Comparison of ENCODE assay signal across 9 mouse cellular contexts in genomic region chr2:179799906-179800532, GRCm38 (mm10).
A peak's percentile ranks its signal among the peaks of the same experiment; 100 is the strongest.
DNase-seq lines count a peak whose midpoint lies in the region; ATAC-seq and TF ChIP-seq lines count a peak whose summit lies in the region.
"Had no signal": no experiment of that assay in that cellular context is flagged by ENCODE, and none has a peak within 500 bp of the region (broad histone marks: within the 10 kb centered on the region; RNA-seq: fewer than 3 reads in every experiment).

No protein-coding gene starts in this region.

- 61% methylated on average over 19 of the region's 19 CpGs for whole genome bisulfite sequencing in hindbrain, embryonic 14.5 days
- 88% methylated on average over 19 of the region's 19 CpGs for WGBS in hindbrain, embryonic 12.5 days
- WGBS in forebrain, embryonic 14.5 days = 40% methylated on average over 19 of the region's 19 CpGs
- 66% methylated on average over 19 of the region's 19 CpGs for WGBS in neural tube, embryonic 15.5 days
- 84% methylated on average over 19 of the region's 19 CpGs for WGBS in intestine, embryonic 15.5 days

- no peaks in the 10 kb centered on the region for H3K27me3 ChIP-seq in hindbrain, embryonic 14.5 days (ENCODE audit: control insufficient read depth, insufficient read depth, low read length)
- peaks cover 5% of the 10 kb centered on the region for H3K27me3 ChIP-seq in hindbrain, embryonic 12.5 days
- H3K27me3 ChIP-seq in forebrain, embryonic 14.5 days (replicated peaks; ENCODE audit: control insufficient read depth, insufficient read depth, low read length) = no peaks in the 10 kb centered on the region
- H3K27me3 ChIP-seq in neural tube, embryonic 15.5 days (replicated peaks) = no peaks in the 10 kb centered on the region
- H3K27me3 ChIP-seq in intestine, embryonic 15.5 days (replicated peaks) = no peaks in the 10 kb centered on the region

- no peak overlapping the region for H3K27ac ChIP-seq in hindbrain, embryonic 14.5 days
- no peak overlapping the region for H3K27ac ChIP-seq in hindbrain, embryonic 12.5 days
- peak overlapping the region; percentile 44 for H3K27ac ChIP-seq in forebrain, embryonic 14.5 days (ENCODE audit: low read depth, low read length)
- no peak overlapping the region for H3K27ac ChIP-seq in layer of hippocampus, adult 2 months
- H3K27ac ChIP-seq in neural tube, embryonic 15.5 days (replicated peaks) = peak overlapping the region; percentile 33; the same call in 1 of the 2 replicates
- no peak overlapping the region for H3K27ac ChIP-seq in intestine, embryonic 15.5 days

- no peak overlapping the region for H3K4me2 ChIP-seq in hindbrain, embryonic 14.5 days (replicated peaks)
- no peak overlapping the region for H3K4me2 ChIP-seq in hindbrain, embryonic 12.5 days (replicated peaks)
- no peak overlapping the region for H3K4me2 ChIP-seq in forebrain, embryonic 14.5 days (ENCODE audit: low read length)
- H3K4me2 ChIP-seq in neural tube, embryonic 15.5 days = no peak overlapping the region
- no peak overlapping the region for H3K4me2 ChIP-seq in intestine, embryonic 15.5 days (replicated peaks)

- H3K9me3 ChIP-seq in hindbrain, embryonic 14.5 days (ENCODE audit: control insufficient read depth, low read length) = no peaks in the 10 kb centered on the region
- H3K9me3 ChIP-seq in hindbrain, embryonic 12.5 days (replicated peaks) = no peaks in the 10 kb centered on the region
- H3K9me3 ChIP-seq in forebrain, embryonic 14.5 days (replicated peaks; ENCODE audit: control insufficient read depth, low read length) = no peaks in the 10 kb centered on the region
- H3K9me3 ChIP-seq in neural tube, embryonic 15.5 days (replicated peaks) = no peaks in the 10 kb centered on the region
- no peaks in the 10 kb centered on the region for H3K9me3 ChIP-seq in intestine, embryonic 15.5 days

- 0 out of 2 replicates have a peak, but pooled peaks cover 6% of the 10 kb centered on the region for H3K36me3 ChIP-seq in hindbrain, embryonic 14.5 days (replicated peaks; ENCODE audit: control insufficient read depth, insufficient read depth)
- H3K36me3 ChIP-seq in hindbrain, embryonic 12.5 days = no peaks in the 10 kb centered on the region
- no peaks in the 10 kb centered on the region for H3K36me3 ChIP-seq in forebrain, embryonic 14.5 days (ENCODE audit: control insufficient read depth, insufficient read depth, low read length)
- H3K36me3 ChIP-seq in neural tube, embryonic 15.5 days = no peaks in the 10 kb centered on the region
- H3K36me3 ChIP-seq in intestine, embryonic 15.5 days = no peaks in the 10 kb centered on the region
- H3K36me3 ChIP-seq: G1E had no signal

- no peak overlapping the region for H3K9ac ChIP-seq in hindbrain, embryonic 14.5 days
- H3K9ac ChIP-seq in hindbrain, embryonic 12.5 days = no peak overlapping the region
- no peak overlapping the region for H3K9ac ChIP-seq in forebrain, embryonic 14.5 days (ENCODE audit: low read length)
- H3K9ac ChIP-seq in neural tube, embryonic 15.5 days (replicated peaks) = no peak overlapping the region; the same call in 1 of the 2 replicates
- no peak overlapping the region for H3K9ac ChIP-seq in intestine, embryonic 15.5 days

- no peak overlapping the region for H3K4me3 ChIP-seq in hindbrain, embryonic 14.5 days (replicated peaks; ENCODE audit: low read length)
- H3K4me3 ChIP-seq in hindbrain, embryonic 12.5 days = no peak overlapping the region
- no peak overlapping the region for H3K4me3 ChIP-seq in forebrain, embryonic 14.5 days (ENCODE audit: low read depth, low read length)
- no peak overlapping the region; the same call in 1 of the 2 replicates for H3K4me3 ChIP-seq in layer of hippocampus, adult 2 months
- no peak overlapping the region for H3K4me3 ChIP-seq in neural tube, embryonic 15.5 days (replicated peaks)
- no peak overlapping the region for H3K4me3 ChIP-seq in intestine, embryonic 15.5 days (replicated peaks)

- H3K4me1 ChIP-seq in hindbrain, embryonic 14.5 days (replicated peaks; ENCODE audit: control insufficient read depth, insufficient read depth, low read length) = peaks cover 18% of the 10 kb centered on the region
- H3K4me1 ChIP-seq in hindbrain, embryonic 12.5 days = peaks cover 10% of the 10 kb centered on the region; the same call in 1 of the 2 replicates
- H3K4me1 ChIP-seq in forebrain, embryonic 14.5 days (ENCODE audit: control insufficient read depth, insufficient read depth, low read length) = peaks cover 14% of the 10 kb centered on the region
- H3K4me1 ChIP-seq in neural tube, embryonic 15.5 days = peaks cover 29% of the 10 kb centered on the region
- H3K4me1 ChIP-seq in intestine, embryonic 15.5 days (replicated peaks) = no peaks in the 10 kb centered on the region

- 0 out of 2 replicates have a peak, but pooled peaks have one; percentile 11 for ATAC-seq in hindbrain, embryonic 14.5 days (ENCODE audit: low FRiP score)
- ATAC-seq in hindbrain, embryonic 12.5 days (ENCODE audit: low FRiP score) = no peak
- ATAC-seq in forebrain, embryonic 14.5 days = peak; percentile 75
- no peak; the same call in 1 of the 2 replicates for ATAC-seq in neural tube, embryonic 15.5 days (ENCODE audit: low FRiP score)
- ATAC-seq in intestine, embryonic 15.5 days = no peak
- no peak for ATAC-seq in erythroid progenitor cell, adult 5-6 weeks (replicated peaks; ENCODE audit: low FRiP score, poor library complexity, severe bottlenecking)

- TF ChIP-seq CTCF in layer of hippocampus, adult 2 months (conservative IDR thresholded peaks at IDR 0.05) = no peak; the same call in 1 of the 2 replicates

- no peak for DNase-seq in hindbrain, embryonic 14.5 days (ENCODE audit: low spot score)
- DNase-seq in forebrain, embryonic 14.5 days (ENCODE audit: low spot score) = peak; percentile 86
- DNase-seq in layer of hippocampus, adult 2 months (ENCODE audit: low spot score in 2 of 2) = peak; percentile 53 to 82
- DNase-seq in adrenal gland, postnatal 10 days = no peak

Comparison
In these comparisons a context has a peak if more than half of its experiments do, and no peak if none do; other contexts are left out.
1. ATAC-seq: peak in hindbrain, embryonic 14.5 days (single experiment) and forebrain, embryonic 14.5 days (single experiment); none in hindbrain, embryonic 12.5 days (single experiment), neural tube, embryonic 15.5 days (single experiment), intestine, embryonic 15.5 days (single experiment) and erythroid progenitor cell, adult 5-6 weeks (single experiment).
2. DNase-seq: peak in forebrain, embryonic 14.5 days (single experiment) and layer of hippocampus, adult 2 months (2 of 2); none in hindbrain, embryonic 14.5 days (single experiment) and adrenal gland, postnatal 10 days (single experiment).
3. H3K27ac ChIP-seq: peak in forebrain, embryonic 14.5 days (single experiment) and neural tube, embryonic 15.5 days (single experiment); none in hindbrain, embryonic 14.5 days (single experiment), hindbrain, embryonic 12.5 days (single experiment), layer of hippocampus, adult 2 months (single experiment) and intestine, embryonic 15.5 days (single experiment).